Mouse (Mus musculus) limb, embryonic 14.5 days (tissue): ENCODE data around the gene Pogz. TPM values are rescaled to one million over a fixed set of nuclear protein-coding genes. Genes with fewer than 3 reads are reported as not detected.
A peak's percentile ranks its signal among the peaks of the same experiment; 100 is the strongest.

Experiments used
- ATAC-seq: fragments of 200-750 bp; cut with Nextera tagmentation; 2 replicates; pipeline ENCODE4 v1.8.0; 2017; ENCODE audit warnings: low read depth, moderate number of reproducible peaks, moderate TSS enrichment; ENCODE audit not compliant: low FRiP score
- DNase-seq: peaks from one replicate; pipeline ENCODE4 v3.0.0-alpha.2; 2015; ENCODE audit warnings: low spot score
- H3K27ac ChIP-seq: fragments of 300-500 bp; sonication (generic); replicated peaks from 2 replicates; pipeline ENCODE4 v1.5.1; 2014; ENCODE audit warnings: low read depth, mild to moderate bottlenecking, low read length, moderate library complexity, mixed read lengths
- H3K27me3 ChIP-seq: fragments of 300-500 bp; sonication (generic); 2 replicates; pipeline ENCODE4 v1.6.1; 2014; ENCODE audit warnings: low read length, mixed read lengths; ENCODE audit not compliant: control insufficient read depth, insufficient read depth
- H3K36me3 ChIP-seq: fragments of 300-500 bp; sonication (generic); 2 replicates; pipeline ENCODE4 v1.6.1; 2014; ENCODE audit warnings: mild to moderate bottlenecking, low read length, moderate library complexity, mixed read lengths; ENCODE audit not compliant: control insufficient read depth, insufficient read depth
- H3K4me1 ChIP-seq: fragments of 300-500 bp; sonication (generic); 2 replicates; pipeline ENCODE4 v1.6.1; 2014; ENCODE audit warnings: antibody characterized with exemption, low read length, mixed read lengths; ENCODE audit not compliant: control insufficient read depth, insufficient read depth
- H3K4me2 ChIP-seq: fragments of 300-500 bp; sonication (generic); replicated peaks from 2 replicates; pipeline ENCODE4 v1.6.1; 2014; ENCODE audit warnings: low read depth, mild to moderate bottlenecking, low read length, moderate library complexity; ENCODE audit not compliant: severe bottlenecking
- H3K4me3 ChIP-seq: fragments of 300-500 bp; sonication (generic); replicated peaks from 2 replicates; pipeline ENCODE4 v1.5.1; 2014; ENCODE audit warnings: low read length
- H3K9ac ChIP-seq: fragments of 300-500 bp; sonication (generic); 2 replicates; pipeline ENCODE4 v1.6.1; 2014; ENCODE audit warnings: mild to moderate bottlenecking, low read depth, low read length, moderate library complexity; ENCODE audit not compliant: severe bottlenecking
- H3K9me3 ChIP-seq: fragments of 300-500 bp; sonication (generic); 2 replicates; pipeline ENCODE4 v1.6.1; 2016; ENCODE audit warnings: low read length; ENCODE audit not compliant: control insufficient read depth
- POLR2A ChIP-seq: fragments of 200-500 bp; IDR thresholded peaks from 2 replicates; pipeline ENCODE4 v1.8.0; 2012; ENCODE audit warnings: inconsistent platforms, mild to moderate bottlenecking, moderate library complexity, borderline replicate concordance; ENCODE audit not compliant: insufficient read depth, insufficient read length; ENCODE audit errors: extremely low read depth
- WGBS: fragments of 180-500 bp; shearing (Covaris S2); extraction: QIAGEN DNeasy Blood & Tissue Kit; methylation state at CpG from one replicate; pipeline ENCODE4 v1.1.7; 2014; 5-methylcytosine and 5-hydroxymethylcytosine counted together
- polyA plus RNA-seq, 2 experiments: library from polyadenylated mRNA; depleted of rRNA in 1 of 2; stranded (reverse) in 1 of 2; unstranded in 1 of 2; fragments of >200 nt; fragmentation: Nextera tagmentation in 1 of 2; extraction: Ambion mirVana in 1 of 2; gene quantifications; 2 replicates each; pipeline versions ENCODE4 v1.2.1 to v1.2.3; 2012 to 2014

Gene Pogz
- polyA plus RNA-seq, 2 experiments: 19.6 to 45.8 TPM

DNA sequence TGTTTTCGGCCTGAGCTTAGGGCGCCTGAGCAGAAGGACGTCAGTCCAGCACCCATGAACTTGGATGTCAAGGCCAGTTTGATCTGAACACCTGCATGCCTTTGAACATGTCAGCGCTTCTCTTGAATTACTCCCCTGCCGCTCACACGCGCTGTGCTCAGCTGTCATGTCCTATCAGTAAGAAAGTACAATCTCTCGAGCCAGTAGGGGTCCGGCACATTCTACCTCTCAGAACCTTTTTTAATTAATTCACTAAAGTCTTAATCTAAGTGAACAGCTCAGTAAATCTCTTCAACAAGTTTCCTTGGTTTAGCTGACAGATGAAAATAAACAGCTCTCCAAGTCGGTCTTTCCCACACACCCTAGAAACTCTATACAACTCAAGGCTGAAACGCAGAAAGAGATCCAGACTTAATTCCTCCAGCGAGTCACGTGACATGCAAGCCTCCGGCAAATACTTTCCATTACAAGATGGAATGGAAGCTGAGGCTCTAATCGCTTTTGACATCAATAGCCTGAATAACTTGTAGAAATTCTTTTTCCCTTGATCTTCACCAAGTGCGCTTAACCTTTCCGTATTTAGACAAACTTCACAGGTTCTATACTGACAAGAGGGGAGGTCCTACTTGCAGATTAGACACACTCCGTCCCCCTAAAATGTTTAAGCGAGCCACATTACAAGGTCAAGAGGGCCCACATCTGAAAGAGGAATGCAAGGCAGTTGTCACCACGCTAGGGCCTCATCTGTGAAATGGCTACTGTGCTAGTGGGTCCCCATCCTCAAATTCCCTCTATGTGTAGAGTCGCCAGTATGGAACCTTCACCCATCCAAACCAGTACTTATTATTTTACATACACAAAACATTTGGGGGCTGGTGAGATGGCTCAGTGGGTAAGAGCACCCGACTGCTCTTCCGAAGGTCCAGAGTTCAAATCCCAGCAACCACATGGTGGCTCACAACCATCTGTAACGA, 17.6 kb upstream of the Pogz start:
- 0 out of 2 replicates have a peak, but pooled peaks cover 5% of the 10 kb centered on the region for H3K4me1 ChIP-seq
- peak overlapping the region; percentile 46; the same call in 1 of the 2 replicates for H3K27ac ChIP-seq
- ATAC-seq: no peak
- H3K4me2 ChIP-seq: no peak overlapping the region
- no peak overlapping the region for H3K4me3 ChIP-seq
- H3K27me3 ChIP-seq: no peaks in the 10 kb centered on the region
- no peak overlapping the region for H3K9ac ChIP-seq
- TF ChIP-seq POLR2A: no peak
- no peaks in the 10 kb centered on the region for H3K36me3 ChIP-seq
- 67% methylated on average over 24 of the region's 24 CpGs for WGBS
- H3K9me3 ChIP-seq: no peaks in the 10 kb centered on the region
- peak; percentile 31 for DNase-seq

DNA sequence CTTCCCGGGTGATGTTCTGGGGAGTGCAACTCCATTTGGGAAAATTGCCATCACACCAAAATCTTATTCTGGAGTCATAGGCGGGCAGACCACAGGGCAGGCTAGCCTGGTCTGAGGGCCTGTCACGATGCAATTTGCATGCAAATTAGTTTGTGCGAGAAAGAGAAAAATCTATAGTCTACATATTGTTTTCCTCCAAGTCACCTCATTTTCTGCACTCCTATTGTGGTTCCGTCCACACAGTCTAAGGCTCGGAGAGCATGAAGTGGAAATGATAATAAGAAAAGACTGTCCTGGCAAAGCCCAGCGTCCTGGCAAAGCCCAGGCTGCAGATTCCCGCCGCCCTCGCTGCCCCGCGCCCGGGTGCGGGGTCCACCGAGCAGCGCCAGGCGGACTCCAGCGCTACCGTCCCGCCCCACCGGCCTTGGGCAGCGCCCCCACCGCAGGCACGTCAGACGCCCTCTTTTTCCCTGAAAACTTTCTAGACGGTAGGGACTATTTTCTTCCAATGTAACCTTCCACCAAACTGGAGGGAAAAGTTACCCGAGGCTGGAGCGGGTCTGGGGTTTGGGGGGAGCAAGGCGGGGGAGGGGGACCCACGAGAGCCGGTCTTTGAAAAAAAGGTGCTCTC, 16.2 kb upstream of the Pogz start:
- WGBS: 2% methylated on average over 28 of the region's 31 CpGs
- Histone ChIP-seq H3K9me3 (no peaks in the 10 kb centered on the region), H3K4me1 (0 out of 2 replicates have a peak, but pooled peaks cover 5% of the 10 kb centered on the region), H3K27me3 (no peaks in the 10 kb centered on the region), H3K27ac (peak overlapping the region; percentile 92), H3K9ac (peak overlapping the region; percentile 88), H3K36me3 (no peaks in the 10 kb centered on the region), H3K4me2 (peak overlapping the region; percentile 56), H3K4me3 (peak overlapping the region; percentile 60)
- peak; percentile 70; the same call in 1 of the 2 replicates for TF ChIP-seq POLR2A
- DNase-seq: peak; percentile 82
- peak; percentile 71 for ATAC-seq

DNA sequence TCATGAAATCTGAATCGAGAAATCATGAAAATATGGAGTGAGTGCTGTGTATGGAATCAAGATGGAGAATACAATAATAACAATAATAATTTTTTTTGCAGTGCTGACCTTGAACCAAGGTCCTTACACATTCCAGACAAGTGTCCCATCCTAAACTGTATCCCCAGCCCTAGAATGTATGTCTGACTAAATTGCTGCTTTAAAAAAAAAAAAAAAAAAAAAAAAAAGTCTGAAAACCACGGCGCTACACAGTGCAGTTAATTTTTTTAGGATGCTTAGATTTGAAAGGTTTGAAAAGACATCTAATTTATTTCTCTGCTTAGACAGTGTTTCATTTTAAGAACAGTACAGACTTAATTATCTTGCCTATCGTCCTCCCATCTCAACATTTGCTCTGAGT, 15.3 kb upstream of the Pogz start:
- no peak for ATAC-seq
- no peaks in the 10 kb centered on the region for H3K36me3 ChIP-seq
- no peak overlapping the region for H3K27ac ChIP-seq
- no peaks in the 10 kb centered on the region for H3K9me3 ChIP-seq
- H3K4me3 ChIP-seq: peak overlapping the region; percentile 60
- no peak for TF ChIP-seq POLR2A
- WGBS: 80% methylated on average over 4 of the region's 4 CpGs
- peak overlapping the region; percentile 56 for H3K4me2 ChIP-seq
- H3K4me1 ChIP-seq: 0 out of 2 replicates have a peak, but pooled peaks cover 5% of the 10 kb centered on the region
- no peaks in the 10 kb centered on the region for H3K27me3 ChIP-seq
- DNase-seq: no peak
- no peak overlapping the region for H3K9ac ChIP-seq

DNA sequence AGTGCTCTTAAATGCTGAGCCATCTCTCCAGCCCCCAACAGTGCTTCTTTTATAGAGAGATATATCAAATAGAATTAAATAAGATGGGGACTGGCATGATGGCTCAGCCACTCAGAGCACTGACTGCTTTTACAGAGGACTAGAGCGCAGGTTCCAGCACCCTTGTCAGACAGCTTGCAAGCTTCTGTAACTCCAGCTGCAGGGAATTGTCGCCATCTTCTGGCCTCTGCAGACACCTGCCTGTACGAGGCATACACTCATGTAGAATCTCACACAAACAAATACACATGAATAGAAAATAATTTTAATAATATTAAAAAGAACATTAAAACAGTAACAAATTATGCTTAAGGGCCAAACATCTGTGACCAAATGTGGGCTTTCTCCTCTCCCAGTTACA, 13.3 kb upstream of the Pogz start:
- Histone ChIP-seq H3K4me2 (no peak overlapping the region), H3K9me3 (no peaks in the 10 kb centered on the region), H3K27me3 (no peaks in the 10 kb centered on the region), H3K4me1 (0 out of 2 replicates have a peak, but pooled peaks cover 5% of the 10 kb centered on the region), H3K36me3 (no peaks in the 10 kb centered on the region), H3K9ac (no peak overlapping the region), H3K27ac (no peak overlapping the region), H3K4me3 (no peak overlapping the region)
- no peak for TF ChIP-seq POLR2A
- DNase-seq (no peak), ATAC-seq (no peak)
- 84% methylated on average over 3 of the region's 3 CpGs for WGBS

DNA sequence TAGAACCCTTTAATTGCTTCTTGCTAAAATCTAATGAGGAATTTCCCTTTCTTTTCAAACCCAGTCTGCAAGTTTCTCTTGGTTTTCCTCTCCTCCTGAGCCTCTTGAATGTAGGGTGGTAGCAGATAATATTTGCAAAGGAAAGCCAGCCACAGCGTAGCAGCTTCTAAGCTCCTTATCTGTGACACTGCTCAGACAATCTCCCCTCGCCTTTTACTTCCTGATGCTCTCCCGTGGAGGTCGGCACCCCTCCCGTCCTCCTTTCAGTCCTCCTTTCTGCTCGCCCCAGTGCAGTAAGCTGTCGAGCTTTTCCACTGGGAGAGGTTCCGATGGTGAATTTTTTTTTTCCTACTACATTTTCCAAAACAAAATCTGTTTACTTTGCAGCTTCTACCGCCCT, 5.3 kb upstream of the Pogz start:
- no peak for ATAC-seq
- no peak overlapping the region for H3K27ac ChIP-seq
- 29% methylated on average over 9 of the region's 9 CpGs for WGBS

More for the DNA sequence above, 5.3 kb upstream of the Pogz start:
- Histone ChIP-seq H3K27me3 (no peaks in the 10 kb centered on the region), H3K4me1 (peaks cover 4% of the 10 kb centered on the region; the same call in 1 of the 2 replicates), H3K4me3 (no peak overlapping the region), H3K36me3 (no peaks in the 10 kb centered on the region), H3K9me3 (no peaks in the 10 kb centered on the region), H3K9ac (no peak overlapping the region), H3K4me2 (no peak overlapping the region)
- no peak for DNase-seq
- TF ChIP-seq POLR2A: no peak
